Mouse (Mus musculus) brain, embryonic 18.5 days (tissue): ENCODE data around the gene Gm21762.
"Not testable (repeated sequence)": the region's sequence is repeated elsewhere in the genome, so short reads cannot be mapped to it uniquely, and the experiment has no call there.

Experiments
- DNase-seq: peaks from one replicate; pipeline ENCODE4 v3.0.0-alpha.2; 2012; ENCODE audit warnings: low read depth, low spot score

The Gm21762 gene

DNA sequence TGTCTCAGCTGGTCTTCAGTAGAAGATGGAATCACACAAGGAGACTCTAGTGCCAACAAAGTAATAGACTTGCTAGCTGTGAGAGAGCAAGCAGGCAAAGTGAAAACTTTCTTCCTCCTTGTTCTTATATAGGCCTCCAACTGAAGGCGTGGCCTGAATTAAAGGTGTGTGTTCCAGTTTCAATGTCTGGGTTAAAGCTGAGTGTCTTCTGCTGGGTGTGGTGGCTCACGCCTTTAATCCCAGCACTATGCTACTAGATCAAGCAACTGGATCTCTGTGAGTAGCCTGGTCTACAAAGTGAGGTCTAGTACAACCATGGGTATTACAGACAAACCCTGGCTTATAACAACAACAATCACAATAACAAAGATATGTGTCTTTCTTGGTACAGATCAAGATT is at the start of gene Gm21762:
TSS of gene Gm21762 (minus strand) at position 101 of the 400 bp plus-strand sequence.
- not testable (repeated sequence) for DNase-seq

DNA sequence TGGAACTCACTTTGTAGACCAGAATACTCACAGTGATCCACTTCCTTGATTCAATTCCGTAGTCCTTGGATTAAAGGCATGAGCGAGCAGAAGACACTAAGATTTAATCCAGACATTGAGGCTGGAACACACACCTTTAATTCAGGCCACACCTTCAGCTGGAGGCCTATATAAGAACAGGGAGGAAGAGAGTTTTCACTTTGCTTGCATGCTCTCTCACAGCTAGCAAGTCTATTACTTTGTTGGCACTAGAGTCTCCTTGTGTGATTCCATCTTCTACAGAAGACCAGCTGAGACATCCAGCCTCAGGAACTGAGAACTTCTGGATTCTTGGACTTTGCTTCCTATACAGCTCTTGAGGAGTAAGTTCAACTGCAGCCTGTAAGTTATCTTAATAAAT is 47.1 kb upstream of the Gm21762 start, which contains the start of gene AF067061:
TSS of gene AF067061 (plus strand) at position 245 of the 400 bp plus-strand sequence.
- not testable (repeated sequence) for DNase-seq

DNA sequence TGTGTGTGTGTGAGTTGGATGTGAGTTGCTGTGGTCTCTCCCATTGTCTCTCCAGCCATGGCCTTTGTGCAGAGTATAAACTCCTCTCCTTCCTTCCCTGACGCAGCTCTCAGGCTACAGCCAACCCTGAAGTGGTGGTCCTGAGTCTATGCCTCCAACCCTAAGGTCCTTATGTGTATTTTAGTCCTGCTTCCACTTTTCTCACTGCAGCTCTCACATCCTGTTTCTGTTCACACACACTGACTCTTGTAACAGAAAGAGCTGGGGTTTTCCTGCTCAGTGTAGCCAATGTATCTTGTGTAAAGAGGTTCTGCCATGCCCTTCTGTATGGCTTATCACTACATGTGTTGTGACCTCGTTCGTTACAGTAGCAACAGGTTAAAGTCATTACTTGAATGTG is 44.0 kb upstream of the Gm21762 start:
- not testable (repeated sequence) for DNase-seq

DNA sequence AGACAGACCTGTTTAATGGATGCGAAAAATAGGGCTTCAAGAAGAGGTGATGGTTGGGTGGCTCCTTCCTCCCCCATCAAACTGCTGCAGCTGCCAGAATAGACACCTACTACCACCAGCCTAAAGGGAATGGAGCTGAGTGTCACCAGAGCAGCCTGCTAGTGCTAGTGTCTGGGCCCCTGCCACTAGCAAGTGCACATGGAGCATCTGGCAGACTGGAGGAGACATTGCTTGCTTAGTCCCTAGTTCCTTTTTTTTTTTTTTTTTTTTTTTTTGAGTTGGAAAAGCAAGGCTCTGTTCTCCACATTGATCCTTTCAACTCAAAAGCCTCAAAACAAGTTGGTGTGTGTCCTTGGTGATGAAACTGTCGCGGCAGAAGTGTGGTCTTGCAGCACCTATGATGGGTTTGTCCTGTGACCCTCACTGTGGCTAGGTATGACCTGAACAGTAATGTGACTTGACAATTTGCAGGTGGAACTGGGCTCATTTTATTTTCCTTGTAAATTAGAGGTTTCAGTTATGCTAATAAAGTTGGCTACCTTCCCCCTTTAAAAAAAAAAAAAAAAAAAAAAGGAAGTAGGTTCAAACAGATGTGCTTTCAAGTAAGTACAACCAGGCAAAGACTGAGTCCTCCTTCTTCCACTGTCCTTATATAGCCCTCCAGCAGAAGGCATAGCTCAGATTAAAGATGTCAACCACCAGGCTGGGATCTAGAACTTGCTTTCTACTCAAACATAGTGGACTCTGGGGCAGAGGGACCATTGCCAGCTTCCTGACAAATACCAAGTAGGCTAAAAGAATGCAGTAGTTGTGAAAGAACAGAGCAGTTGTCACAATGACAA is 43.3 kb upstream of the Gm21762 start:
- DNase-seq: not testable (repeated sequence)

DNA sequence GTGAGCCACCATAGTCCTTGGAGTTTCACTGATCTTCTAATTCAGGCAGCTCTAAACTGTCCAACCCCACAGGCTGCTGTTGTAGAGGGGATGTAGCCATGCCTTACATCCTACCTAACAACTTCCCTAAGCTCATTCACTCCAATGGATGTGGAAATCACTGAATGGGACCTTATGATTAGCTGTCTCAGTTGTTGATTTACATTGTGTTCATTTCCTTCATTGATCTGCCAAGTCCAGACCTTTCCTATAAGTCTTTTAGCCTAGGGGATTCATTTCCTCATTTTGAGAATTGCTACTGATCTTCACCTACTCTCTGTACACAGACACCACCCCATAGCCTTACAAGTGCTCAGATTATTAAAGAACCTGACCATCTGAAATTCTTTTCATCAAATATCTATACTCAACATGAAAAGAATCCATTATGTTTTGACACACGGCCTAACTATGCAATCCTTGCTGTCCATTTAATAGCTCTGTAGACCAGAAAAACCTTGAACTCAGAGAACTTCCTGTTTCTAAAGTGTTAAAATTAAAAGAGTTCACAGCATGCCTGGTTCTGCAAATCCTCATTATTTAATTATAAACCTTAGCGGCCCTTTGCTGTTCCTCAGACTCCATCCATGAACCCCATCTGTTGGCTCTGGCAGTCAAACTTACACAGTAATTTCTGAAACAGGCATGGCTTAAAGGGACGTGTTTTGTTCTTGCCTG is 35.6 kb upstream of the Gm21762 start:
- not testable (repeated sequence) for DNase-seq

DNA sequence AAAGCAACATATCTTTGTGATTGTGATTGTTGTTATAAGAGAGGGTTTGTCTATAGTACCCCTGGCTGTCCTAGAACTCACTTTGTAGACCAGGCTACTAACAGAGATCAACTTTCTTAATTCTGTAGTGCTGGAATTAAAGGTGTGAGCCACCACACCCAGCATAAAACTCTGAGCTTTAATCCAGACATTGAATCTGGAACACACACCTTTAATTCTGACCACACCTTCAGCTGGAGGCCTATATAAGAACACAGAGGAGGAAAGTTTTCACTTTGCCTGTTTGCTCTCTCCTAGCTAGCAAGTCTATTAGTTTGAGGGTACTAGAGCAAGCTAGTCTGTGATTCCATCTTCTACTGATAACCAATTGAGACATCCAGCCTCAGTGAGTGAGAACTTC is 23.1 kb upstream of the Gm21762 start, which contains the start of gene Gm21731:
TSS of gene Gm21731 (plus strand) at position 301 of the 400 bp plus-strand sequence.
- DNase-seq: not testable (repeated sequence)

DNA sequence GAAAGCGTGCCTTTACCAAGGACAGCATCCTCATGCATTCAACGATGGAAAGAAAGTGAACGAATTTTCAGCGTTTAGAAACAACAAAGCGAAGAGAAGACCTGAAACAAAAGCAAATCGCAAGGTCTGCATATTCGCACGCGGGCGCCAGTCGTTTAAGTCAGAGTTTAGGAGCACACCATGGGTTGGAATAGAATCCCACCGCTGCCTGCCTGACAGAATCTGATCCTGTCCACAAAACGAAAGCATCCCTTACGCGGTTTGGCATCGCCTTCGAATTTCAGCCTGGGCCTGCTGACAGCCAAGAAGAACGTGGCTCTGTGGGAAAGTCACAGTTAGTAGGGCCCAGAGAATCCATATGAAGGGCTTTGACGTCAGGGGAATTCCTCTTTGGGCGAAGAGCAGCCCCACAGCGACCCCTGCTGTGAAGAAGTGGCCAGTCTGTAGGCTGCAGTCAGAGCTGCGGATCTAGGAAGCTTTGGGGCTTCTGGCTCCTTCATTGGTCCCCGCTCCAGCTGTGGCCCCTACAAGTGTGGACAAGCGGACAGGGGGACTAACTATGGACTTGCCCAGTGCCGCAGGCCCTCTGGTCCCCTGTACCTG is 16.8 kb upstream of the Gm21762 start:
- DNase-seq: not testable (repeated sequence)

DNA sequence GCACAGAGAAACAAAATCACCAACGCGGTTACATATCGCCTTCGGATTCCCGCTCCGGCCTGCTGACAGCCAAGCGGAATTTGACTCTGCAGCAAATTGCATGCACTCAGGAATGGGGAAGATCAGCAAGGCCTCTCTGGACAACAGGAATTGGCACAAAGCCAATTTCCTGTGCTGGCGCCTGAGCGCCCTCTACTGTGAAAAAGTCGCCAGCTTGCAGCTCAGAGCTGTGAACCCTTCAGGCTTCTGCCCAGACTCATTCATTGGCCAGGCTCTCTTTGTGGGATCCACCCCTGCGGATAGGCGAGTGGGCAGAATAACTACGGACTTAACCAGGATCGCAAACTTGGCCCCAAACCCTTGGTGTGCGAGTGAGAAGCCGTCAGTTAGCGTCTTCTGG is 16.1 kb upstream of the Gm21762 start:
- DNase-seq: not testable (repeated sequence)

DNA sequence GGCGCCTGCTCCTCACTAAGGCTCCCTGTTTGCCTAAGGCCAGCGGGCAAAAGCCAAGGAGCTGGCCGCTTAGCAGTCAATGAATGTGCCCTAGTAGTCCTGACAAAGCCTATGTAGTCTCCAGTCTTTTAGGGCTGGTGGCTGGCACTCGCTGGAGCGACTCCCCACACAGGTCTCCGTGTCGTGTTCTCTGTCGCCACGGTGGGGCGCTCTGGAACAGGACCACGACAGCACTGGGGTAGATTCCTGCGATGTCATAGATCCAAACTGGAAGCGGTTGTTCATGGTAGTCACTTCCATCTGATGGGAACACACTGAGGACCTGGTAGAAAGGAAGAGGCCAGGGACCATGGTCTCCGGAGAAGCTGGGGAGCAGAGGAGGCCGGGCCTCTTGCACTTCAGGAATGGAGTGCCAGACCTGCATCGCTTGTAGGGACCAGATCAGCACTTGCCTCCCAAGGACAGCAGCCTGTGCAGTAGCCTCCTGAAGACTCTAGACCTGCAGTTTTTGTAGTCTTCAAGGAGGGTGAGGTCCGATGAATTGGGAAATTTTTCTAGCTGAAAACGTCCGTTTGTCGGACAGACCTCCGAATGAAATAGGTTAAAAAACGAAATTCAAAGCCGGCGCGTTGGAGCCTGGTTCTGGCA is 7.4 kb upstream of the Gm21762 start:
- not testable (repeated sequence) for DNase-seq

DNA sequence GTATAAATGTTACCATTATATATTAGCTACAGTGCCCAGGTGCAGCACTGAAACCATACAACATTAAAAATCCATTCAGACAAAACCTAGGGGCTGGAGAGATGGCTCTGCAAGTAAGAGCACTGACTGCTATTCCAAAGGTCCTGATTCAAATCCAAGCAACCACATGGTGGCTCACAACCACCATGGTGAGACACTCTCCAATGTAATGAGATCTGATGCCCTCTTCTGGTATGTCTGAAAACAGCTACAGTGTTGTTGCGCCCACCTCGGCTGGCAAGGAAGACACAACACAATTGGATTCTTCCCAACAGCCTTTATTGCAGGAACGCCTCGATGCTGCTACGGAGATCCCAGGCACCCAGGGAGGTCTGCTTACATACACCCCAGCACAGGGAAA is 5.2 kb upstream of the Gm21762 start:
- not testable (repeated sequence) for DNase-seq

DNA sequence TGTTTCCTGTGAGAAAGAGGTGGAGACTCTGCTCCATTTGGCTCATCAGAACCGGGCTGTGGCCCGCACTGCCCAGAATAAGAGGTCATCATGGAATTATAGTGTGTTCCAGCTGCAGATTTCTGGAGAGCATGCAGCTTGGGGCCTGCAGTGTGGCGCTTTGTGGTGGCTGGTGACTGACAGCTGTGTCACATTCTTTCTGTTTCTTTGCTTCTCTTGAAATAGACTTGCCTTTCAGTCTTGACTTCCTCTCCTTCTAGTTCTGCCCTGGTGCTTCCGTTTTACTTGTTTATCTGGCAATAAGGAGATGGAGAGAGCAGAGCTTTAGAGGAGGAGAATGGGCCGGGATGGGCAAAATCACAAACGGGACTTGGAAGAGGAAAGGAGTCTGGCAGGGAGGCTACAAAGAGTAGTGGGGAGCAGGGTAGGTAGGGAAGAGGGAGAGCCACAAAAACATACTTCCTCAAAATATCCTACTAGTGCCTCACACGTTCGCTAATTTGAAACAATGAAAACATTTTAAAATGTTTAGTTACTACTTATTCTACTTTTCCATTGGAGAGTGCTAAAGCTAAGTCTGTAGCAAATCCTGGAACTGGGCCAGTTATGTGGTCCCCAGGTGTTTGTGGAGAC is 19.4 kb downstream of the Gm21762 start:
- DNase-seq: not testable (repeated sequence)

DNA sequence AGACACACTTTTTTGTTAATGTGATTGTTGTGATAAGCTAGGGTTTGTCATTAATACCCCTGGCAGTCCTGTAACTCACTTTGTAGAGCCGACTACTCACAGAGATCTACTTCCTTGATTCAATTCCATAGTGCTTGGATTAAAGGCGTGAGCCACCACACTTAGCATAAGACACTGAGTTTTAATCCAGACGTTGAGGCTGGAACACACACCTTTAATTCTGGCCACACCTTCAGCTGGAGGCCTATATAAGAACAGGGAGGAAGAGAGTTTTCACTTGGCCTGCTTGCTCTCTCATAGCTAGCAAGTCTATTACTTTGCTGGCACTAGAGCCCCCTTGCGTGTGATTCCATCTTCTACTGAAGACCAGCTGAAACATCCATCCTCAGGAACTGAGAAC is 43.6 kb downstream of the Gm21762 start, which contains the start of gene Gm21818:
TSS of gene Gm21818 (plus strand) at position 301 of the 400 bp plus-strand sequence.
- DNase-seq: not testable (repeated sequence)

DNA sequence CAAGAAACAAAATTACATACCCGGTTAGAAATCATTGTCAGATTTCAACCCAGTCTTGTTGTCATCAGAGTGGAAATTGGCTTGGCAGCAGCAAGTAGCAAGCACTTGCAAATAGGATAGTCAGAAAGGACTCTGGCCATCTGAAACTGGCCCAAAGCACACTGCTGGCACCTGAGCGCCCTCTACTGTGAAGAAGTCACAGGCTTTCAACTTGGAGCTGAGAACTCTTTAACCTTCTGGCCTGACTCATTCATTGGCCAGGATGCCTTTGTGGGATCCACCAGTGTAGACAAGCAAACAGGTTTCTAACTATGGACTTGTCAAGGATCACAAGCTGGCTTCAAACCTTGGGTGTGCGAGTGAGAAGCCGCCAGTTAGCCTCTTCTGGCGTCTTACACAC is 47.4 kb downstream of the Gm21762 start:
- DNase-seq: not testable (repeated sequence)
